Mouse (Mus musculus) v-Abl transformed pro-B cells (cell line): ENCODE measurements around the gene Sco2.

ENCODE experiments used
- in situ Hi-C, 2 experiments: fragments of 400-800 bp; cut with MboI; formaldehyde crosslinking; loops; one replicate each; pipeline ENCODE4 v1.15.1; 2025; ENCODE audit not compliant: unreplicated experiment in 2 of 2

The Sco2 gene

GRCm38 (mm10) chr15:89339696-89340095 is 34.0 kb downstream of the Sco2 start:
- in situ Hi-C loops = loop anchor here in 1 of 2 experiments (5.0 kb wide), 1 partner anchor 32 kb away; no protein-coding TSS in a partner anchor

GRCm38 (mm10) chr15:89336422-89336821 is 37.2 kb downstream of the Sco2 start:
- in situ Hi-C loops = no loop called here

GRCm38 (mm10) chr15:89334774-89335537 is 38.7 kb downstream of the Sco2 start:
- in situ Hi-C loops = no loop called here

- in situ Hi-C loops = no loop called here
These were observed 39.4 kb downstream of the Sco2 start, which contains the start of gene Miox for GRCm38 (mm10) chr15:89334271-89334670. Miox (plus strand) TSS chr15:89334398.

GRCm38 (mm10) chr15:89326441-89326840 is 47.2 kb downstream of the Sco2 start:
- in situ Hi-C loops = no loop called here

GRCm38 (mm10) chr15:89323656-89324055 is 50.0 kb downstream of the Sco2 start:
- in situ Hi-C loops = no loop called here

GRCm38 (mm10) chr15:89322670-89323522 is 50.8 kb downstream of the Sco2 start, which contains the start of gene Adm2:
Adm2 (plus strand) TSS chr15:89322720.
- in situ Hi-C loops = no loop called here
